Mouse (Mus musculus) G1E (cell line): ENCODE results near the gene Nit2.

Source experiments
- CTCF ChIP-seq: IDR thresholded peaks from 2 replicates; pipeline ENCODE4 v1.5.1; 2012; ENCODE audit warnings: low read depth, low read length, inconsistent platforms, mixed read lengths
- GATA1 ChIP-seq: IDR thresholded peaks from 2 replicates; pipeline ENCODE4 v1.6.1; 2012; ENCODE audit warnings: borderline replicate concordance, low read length, inconsistent platforms, mixed read lengths
- GATA2 ChIP-seq: IDR thresholded peaks from 2 replicates; pipeline ENCODE4 v1.6.1; 2012; ENCODE audit warnings: low read depth, low read length, inconsistent platforms, borderline replicate concordance
- POLR2AphosphoS5 ChIP-seq: IDR thresholded peaks from 2 replicates; pipeline ENCODE4 v1.6.1; 2012; ENCODE audit warnings: low read depth, low read length, inconsistent platforms; ENCODE audit not compliant: insufficient replicate concordance
- TAL1 ChIP-seq: conservative IDR thresholded peaks from 2 replicates; pipeline ENCODE4 v1.6.1; 2012; ENCODE audit warnings: low read depth, low read length, inconsistent platforms, mixed read lengths

- TF ChIP-seq GATA1 (no peak), CTCF (no peak), POLR2AphosphoS5 (no peak), TAL1 (no peak), GATA2 (no peak)
These were observed 43.9 kb upstream of the Nit2 start for GRCm38 (mm10) chr16:57211037-57211436.
